Mouse (Mus musculus) CH12.LX (cell line): ENCODE results near the gene Marc1. TPM values are rescaled to one million over a fixed set of nuclear protein-coding genes. Genes with fewer than 3 reads are reported as not detected.

Experiments used
- DNase-seq: peaks from one replicate; pipeline ENCODE4 v3.0.0-alpha.2; 2013; ENCODE audit errors: extremely low read depth
- H3K27ac ChIP-seq: 2 replicates; pipeline ENCODE4 v1.5.1; 2012; ENCODE audit warnings: low read depth, mild to moderate bottlenecking, control low read depth, moderate library complexity; ENCODE audit not compliant: insufficient read depth
- H3K27me3 ChIP-seq: replicated peaks from 2 replicates; pipeline ENCODE3; 2012; ENCODE audit warnings: inconsistent platforms
- H3K36me3 ChIP-seq, 2 experiments: replicated peaks in 1 of 2; 2 replicates each; pipeline versions ENCODE3 to v1.6.1; 2012; ENCODE audit warnings: inconsistent platforms in 1 of 2, low read length in 1 of 2, mild to moderate bottlenecking in 1 of 2, mixed read lengths in 1 of 2, moderate library complexity in 1 of 2; ENCODE audit not compliant: control insufficient read depth in 1 of 2, insufficient read depth in 1 of 2
- H3K4me1 ChIP-seq, 2 experiments: 2 replicates each; pipeline ENCODE4 v1.6.1; 2012; ENCODE audit warnings: inconsistent platforms in 1 of 2, moderate library complexity in 1 of 2; ENCODE audit not compliant: insufficient read depth in 2 of 2, control insufficient read depth in 1 of 2
- H3K4me2 ChIP-seq: 2 replicates; pipeline ENCODE4 v1.6.1; 2012; ENCODE audit warnings: low read depth, mild to moderate bottlenecking, control low read depth; ENCODE audit not compliant: poor library complexity, insufficient read depth, severe bottlenecking
- H3K4me3 ChIP-seq, 3 experiments: fragments of 150-350 bp in 1 of 3; sonication (generic) in 1 of 3; replicated peaks in 1 of 3; 2 replicates each; pipeline versions ENCODE3 to v1.5.1; 2011 to 2012; ENCODE audit warnings: low read depth in 2 of 3, low read length in 2 of 3, mild to moderate bottlenecking in 2 of 3, moderate library complexity in 2 of 3, control low read depth in 1 of 3, improper control_type of control experiment in 1 of 3, inconsistent platforms in 1 of 3, mixed read lengths in 1 of 3; ENCODE audit not compliant: poor library complexity in 1 of 3
- H3K79me2 ChIP-seq: replicated peaks from 2 replicates; pipeline ENCODE4 v1.6.1; 2012; ENCODE audit warnings: mild to moderate bottlenecking, moderate library complexity; ENCODE audit not compliant: control insufficient read depth, poor library complexity, insufficient read depth, severe bottlenecking; ENCODE audit errors: extremely low read depth
- H3K9ac ChIP-seq: 2 replicates; pipeline ENCODE4 v1.6.1; 2012; ENCODE audit warnings: low read depth, mild to moderate bottlenecking, control low read depth, moderate library complexity; ENCODE audit not compliant: insufficient read depth
- H3K9me3 ChIP-seq: replicated peaks from 2 replicates; pipeline ENCODE3; 2012; ENCODE audit warnings: low read length, inconsistent platforms, mixed read lengths
- BHLHE40 ChIP-seq: IDR thresholded peaks from 2 replicates; pipeline ENCODE4 v1.6.1; 2011; ENCODE audit warnings: mild to moderate bottlenecking, low read depth, low read length, improper control_type of control experiment
- CHD2 ChIP-seq: IDR thresholded peaks from 2 replicates; pipeline ENCODE4 v1.6.1; 2011; ENCODE audit warnings: low read length, improper control_type of control experiment
- E2F4 ChIP-seq: IDR thresholded peaks from 2 replicates; pipeline ENCODE4 v1.6.1; 2011; ENCODE audit warnings: low read depth, low read length, improper control_type of control experiment; ENCODE audit not compliant: insufficient replicate concordance
- ELF1 ChIP-seq: IDR thresholded peaks from 2 replicates; pipeline ENCODE4 v1.6.1; 2014; ENCODE audit warnings: low read depth, mild to moderate bottlenecking, inconsistent platforms, low read length, improper control_type of control experiment
- ETS1 ChIP-seq: conservative IDR thresholded peaks from 2 replicates; pipeline ENCODE4 v1.6.1; 2012; ENCODE audit warnings: low read depth, mild to moderate bottlenecking, inconsistent platforms, low read length, improper control_type of control experiment, moderate library complexity
- GABPA ChIP-seq: IDR thresholded peaks from 2 replicates; pipeline ENCODE4 v1.6.1; 2012; ENCODE audit warnings: low read depth, low read length, improper control_type of control experiment, inconsistent platforms; ENCODE audit not compliant: insufficient replicate concordance
- JUN ChIP-seq: IDR thresholded peaks from 2 replicates; pipeline ENCODE4 v1.6.1; 2011; ENCODE audit warnings: low read depth, mild to moderate bottlenecking, low read length, improper control_type of control experiment, moderate library complexity; ENCODE audit not compliant: insufficient read depth
- JUND ChIP-seq: conservative IDR thresholded peaks from 2 replicates; pipeline ENCODE4 v1.6.1; 2011; ENCODE audit warnings: low read depth, low read length, improper control_type of control experiment
- MAX ChIP-seq: IDR thresholded peaks from 2 replicates; pipeline ENCODE4 v1.6.1; 2011; ENCODE audit warnings: low read length, improper control_type of control experiment
- MEF2A ChIP-seq: IDR thresholded peaks from 2 replicates; pipeline ENCODE4 v1.6.1; 2014; ENCODE audit warnings: low read depth, mild to moderate bottlenecking, inconsistent platforms, low read length, improper control_type of control experiment, borderline replicate concordance
- NRF1 ChIP-seq: IDR thresholded peaks from 2 replicates; pipeline ENCODE4 v1.6.1; 2014; ENCODE audit warnings: low read depth, mild to moderate bottlenecking, inconsistent platforms, low read length, improper control_type of control experiment, moderate library complexity
- PAX5 ChIP-seq: IDR thresholded peaks from 2 replicates; pipeline ENCODE4 v1.6.1; 2012; ENCODE audit warnings: low read length, inconsistent platforms, mixed read lengths
- POLR2AphosphoS2 ChIP-seq: IDR thresholded peaks from 2 replicates; pipeline ENCODE4 v1.6.1; 2011; ENCODE audit warnings: low read depth, low read length, improper control_type of control experiment
- RCOR1 ChIP-seq: conservative IDR thresholded peaks from 2 replicates; pipeline ENCODE4 v1.6.1; 2012; ENCODE audit warnings: low read depth, mild to moderate bottlenecking, inconsistent platforms, low read length, improper control_type of control experiment
- SIN3A ChIP-seq: IDR thresholded peaks from 2 replicates; pipeline ENCODE4 v1.6.1; 2012; ENCODE audit warnings: low read length, improper control_type of control experiment, inconsistent platforms
- SMC3 ChIP-seq: IDR thresholded peaks from 2 replicates; pipeline ENCODE4 v1.6.1; 2011; ENCODE audit warnings: low read depth, low read length, improper control_type of control experiment
- UBTF ChIP-seq: IDR thresholded peaks from 2 replicates; pipeline ENCODE4 v1.6.1; 2012; ENCODE audit warnings: low read depth, mild to moderate bottlenecking, inconsistent platforms, low read length, improper control_type of control experiment, moderate library complexity
- USF2 ChIP-seq: conservative IDR thresholded peaks from 2 replicates; pipeline ENCODE4 v1.6.1; 2011; ENCODE audit warnings: low read depth, low read length, improper control_type of control experiment
- ZC3H11A ChIP-seq: IDR thresholded peaks from 2 replicates; pipeline ENCODE4 v1.6.1; 2012; ENCODE audit warnings: low read depth, mild to moderate bottlenecking, inconsistent platforms, low read length, improper control_type of control experiment
- dilution Hi-C: fragments of 300-500 bp; cut with MboI; formaldehyde crosslinking; loops from 2 replicates; pipeline ENCODE4 v1.14.3; 2020; ENCODE audit warnings: low sequenced_read_pairs; ENCODE audit not compliant: extremely low pct_unique_long_range_greater_than_20kb, extremely low pct_ligation_motif_present
- in situ Hi-C: fragments of 300-500 bp; cut with MboI; formaldehyde crosslinking; loops from 3 replicates; pipeline ENCODE4 v1.14.3; 2019; ENCODE audit warnings: low sequenced_read_pairs, low pct_ligation_motif_present, low pct_unique_long_range_greater_than_20kb, mixed read lengths
- polyA plus RNA-seq: library from polyadenylated mRNA; unstranded; fragments of >175 nt; gene quantifications from 2 replicates; pipeline ENCODE4 v1.2.1, GENCODE M21; 2012; ENCODE audit warnings: low read depth; ENCODE audit not compliant: insufficient read length
- total RNA-seq, 2 experiments: library from RNA; depleted of rRNA; stranded (reverse); fragments of 300-350 nt in 1 of 2; fragments of >200 nt in 1 of 2; gene quantifications; 2 replicates each; pipeline ENCODE4 v1.2.3; 2012 to 2014

Marc1 gene
- total and polyA plus RNA-seq, 3 experiments: not detected

- no peak overlapping the region for H3K27ac ChIP-seq
- H3K36me3 ChIP-seq: no peaks in the 10 kb centered on the region
- no peak overlapping the region for H3K4me2 ChIP-seq
- in situ Hi-C loops (no loop called here), dilution Hi-C loops (no loop called here)
- no peak overlapping the region for H3K4me3 ChIP-seq
- no peak overlapping the region for H3K9ac ChIP-seq
- no peaks in the 10 kb centered on the region for H3K9me3 ChIP-seq
- H3K4me1 ChIP-seq: 0 out of 4 replicates have a peak, but pooled peaks cover 0 to 4% of the 10 kb centered on the region in 2 experiments
- DNase-seq: no peak
- TF ChIP-seq PAX5 (no peak), JUN (no peak), ETS1 (no peak), USF2 (no peak), SIN3A (no peak), CHD2 (no peak), NRF1 (no peak), ELF1 (no peak)
- no peaks in the 10 kb centered on the region for H3K79me2 ChIP-seq
- no peaks in the 10 kb centered on the region for H3K27me3 ChIP-seq
These were observed 47.1 kb upstream of the Marc1 start for GRCm38 (mm10) chr1:184858253-184858652.

GRCm38 (mm10) chr1:184857216-184857615 lies 46.1 kb upstream of the Marc1 start:
- H3K9me3 ChIP-seq: no peaks in the 10 kb centered on the region
- no peak overlapping the region for H3K4me3 ChIP-seq
- H3K9ac ChIP-seq: no peak overlapping the region
- H3K36me3 ChIP-seq: no peaks in the 10 kb centered on the region
- no peaks in the 10 kb centered on the region for H3K79me2 ChIP-seq
- no peak for TF ChIP-seq BHLHE40
- TF ChIP-seq NRF1: no peak
- no peak for TF ChIP-seq MEF2A
- TF ChIP-seq GABPA: no peak
- TF ChIP-seq MAX: no peak
- no peak for TF ChIP-seq E2F4
- no peak for TF ChIP-seq SMC3
- TF ChIP-seq ZC3H11A: no peak
- no peak for TF ChIP-seq UBTF
- no peak for TF ChIP-seq PAX5
- no peak for TF ChIP-seq ELF1
- no peak for TF ChIP-seq POLR2AphosphoS2
- TF ChIP-seq JUND: no peak
- no peak for TF ChIP-seq RCOR1
- TF ChIP-seq, all 38 proteins: peak for 0
- H3K27me3 ChIP-seq: no peaks in the 10 kb centered on the region
- in situ Hi-C loops: no loop called here
- peaks cover 0 to 8% of the 10 kb centered on the region in 2 experiments; a peak in 1 of 4 replicates for H3K4me1 ChIP-seq
- no peak overlapping the region for H3K27ac ChIP-seq
- dilution Hi-C loops: no loop called here
- no peak for DNase-seq
- H3K4me2 ChIP-seq: no peak overlapping the region
